Mouse (Mus musculus): ENCODE measurements around the gene Fam131a.
"Not testable (repeated sequence)": the region's sequence is repeated elsewhere in the genome, so short reads cannot be mapped to it uniquely, and the experiment has no call there.

Fam131a gene

GRCm38 (mm10) chr16:20693111-20693701 is at the start of gene Fam131a:
Gene Fam131a, plus strand, starts transcription at chr16:20693241.
- peak; percentile 56 for DNase-seq (ENCODE audit: extremely low read depth, insufficient read length, low spot score)

DNA sequence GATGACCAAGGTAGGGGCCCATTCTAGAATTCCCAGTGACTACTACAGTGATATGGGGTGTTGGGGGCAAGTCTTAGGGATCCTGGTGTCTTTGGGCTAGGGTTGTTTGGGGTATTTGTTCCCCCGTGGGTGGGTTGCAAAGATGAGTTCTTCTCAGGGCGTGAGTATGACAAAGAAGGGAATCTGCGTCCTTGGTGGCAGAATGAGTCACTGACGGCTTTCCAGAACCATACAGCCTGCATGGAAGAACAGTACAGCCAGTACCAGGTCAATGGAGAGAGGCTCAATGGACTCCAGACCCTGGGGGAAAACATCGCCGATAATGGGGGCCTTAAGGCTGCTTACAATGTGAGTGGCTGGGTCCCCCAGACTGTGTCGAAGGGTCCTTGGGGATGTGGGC is 49.1 kb upstream of the Fam131a start:
- no peak for DNase-seq (ENCODE audit: extremely low read depth, insufficient read length, low spot score)

DNA sequence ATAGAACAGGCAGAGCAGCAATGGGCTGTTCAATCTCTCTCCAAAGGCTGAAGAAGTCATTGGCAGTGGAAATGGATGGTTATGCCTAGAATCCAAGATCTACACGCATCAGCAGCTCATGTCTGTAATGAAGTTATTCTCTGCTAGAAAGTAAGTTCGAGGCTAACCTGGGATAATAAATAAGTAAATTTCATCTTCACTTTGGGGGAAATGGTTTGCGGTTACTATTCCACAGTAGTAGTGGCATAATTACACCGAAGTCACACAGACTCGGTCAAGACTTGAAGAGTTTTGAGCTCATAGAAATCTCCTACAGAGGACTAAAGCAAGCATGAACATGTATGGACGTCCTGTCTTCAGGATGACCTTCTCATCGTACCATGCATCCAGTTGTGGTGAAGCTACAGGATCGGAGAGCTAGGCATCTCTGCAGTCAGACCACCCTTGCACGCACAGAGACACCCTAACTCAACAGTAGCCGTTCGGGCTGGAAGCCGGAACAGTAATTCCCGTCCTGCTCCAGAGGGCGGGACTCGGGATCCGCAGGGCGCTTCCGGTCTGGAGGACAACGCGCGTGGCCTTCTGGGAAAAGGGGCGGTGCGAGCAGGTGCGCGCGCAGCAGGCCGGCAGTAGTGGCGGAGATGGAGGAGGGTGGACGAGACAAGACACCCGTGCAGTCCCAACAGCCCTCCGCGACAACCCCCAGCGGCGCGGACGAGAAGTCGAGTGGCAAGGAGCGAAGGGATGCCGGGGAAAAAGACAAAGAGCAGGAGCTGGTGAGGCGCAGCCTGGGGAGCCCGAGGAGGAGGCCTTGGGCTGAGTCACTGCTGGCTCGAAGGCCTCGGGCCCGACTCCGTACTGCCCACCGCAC is 41.7 kb upstream of the Fam131a start, which contains the start of gene Psmd2:
Gene Psmd2, plus strand, starts transcription at position 577 of the 871 bp plus-strand sequence.
- peak; percentile 95 for DNase-seq (ENCODE audit: extremely low read depth, insufficient read length, low spot score)

DNA sequence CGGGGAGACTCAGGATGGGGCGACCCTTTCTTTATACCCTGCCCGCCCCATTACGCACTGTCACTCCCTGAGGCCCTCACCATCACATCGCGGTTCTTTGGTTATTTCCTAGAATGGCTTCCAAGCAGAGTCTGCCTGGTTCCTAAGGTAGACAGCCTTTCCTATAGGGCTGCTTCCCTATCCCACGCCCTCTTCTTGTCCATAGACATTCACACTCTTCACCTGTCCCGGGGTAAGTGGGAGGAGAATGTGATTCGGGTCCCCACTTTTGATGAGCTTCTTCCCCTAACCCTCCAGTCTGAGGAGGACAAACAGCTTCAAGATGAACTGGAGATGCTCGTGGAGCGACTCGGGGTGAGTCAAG is 41.1 kb upstream of the Fam131a start:
- no peak for DNase-seq (ENCODE audit: extremely low read depth, insufficient read length, low spot score)

DNA sequence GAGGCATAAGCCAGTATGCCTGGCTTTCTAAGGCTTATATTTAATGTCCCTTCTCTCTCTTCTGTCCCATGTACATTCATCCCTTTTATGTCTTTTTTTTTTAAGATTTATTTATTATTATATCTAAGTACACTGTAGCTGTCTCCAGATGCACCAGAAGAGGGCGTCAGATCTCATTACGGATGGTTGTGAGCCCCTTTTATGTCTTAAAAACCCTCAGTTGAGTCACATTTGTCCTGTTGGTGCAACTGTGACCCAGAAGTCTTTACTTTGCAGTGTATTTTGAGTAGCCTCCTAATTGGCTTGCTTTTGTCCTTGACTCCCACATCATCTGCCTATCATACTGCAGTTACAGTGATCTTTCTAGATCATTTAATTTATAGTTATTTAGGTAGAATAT is 39.7 kb upstream of the Fam131a start:
- DNase-seq (ENCODE audit: extremely low read depth, insufficient read length, low spot score): no peak

- DNase-seq (ENCODE audit: extremely low read depth, insufficient read length, low spot score): no peak
Observed at GRCm38 (mm10) chr16:20657661-20658060, 35.4 kb upstream of the Fam131a start.

DNA sequence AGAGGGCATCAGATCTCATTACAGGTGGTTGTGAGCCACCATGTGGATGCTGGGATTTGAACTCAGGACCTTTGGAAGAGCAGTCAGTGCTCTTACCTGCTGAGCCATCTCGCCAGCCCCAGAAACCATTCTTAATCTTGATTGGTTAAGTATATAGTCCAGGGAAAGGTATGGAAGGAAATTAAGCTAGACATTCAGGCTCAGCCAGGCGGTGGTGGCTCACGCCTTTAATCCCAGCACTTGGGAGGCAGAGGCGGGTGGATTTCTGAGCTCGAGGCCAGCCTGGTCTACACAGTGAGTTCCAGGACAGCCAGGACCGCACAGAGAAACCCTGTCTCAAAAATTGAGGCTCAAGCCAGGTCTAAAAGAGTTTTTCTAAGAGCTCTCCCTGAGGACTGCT is 25.0 kb upstream of the Fam131a start, which contains the start of gene Eif4g1:
Gene Eif4g1, plus strand, starts transcription at position 301 of the 400 bp plus-strand sequence.
- DNase-seq (ENCODE audit: extremely low read depth, insufficient read length, low spot score): not testable (repeated sequence)

GRCm38 (mm10) chr16:20670291-20670690 is 22.8 kb upstream of the Fam131a start:
- DNase-seq (ENCODE audit: extremely low read depth, insufficient read length, low spot score): no peak

- DNase-seq (ENCODE audit: extremely low read depth, insufficient read length, low spot score): peak; percentile 40
Observed at GRCm38 (mm10) chr16:20671886-20672285, 21.2 kb upstream of the Fam131a start.

- DNase-seq (ENCODE audit: extremely low read depth, insufficient read length, low spot score): peak; percentile 99
Observed at GRCm38 (mm10) chr16:20672500-20672902, 20.5 kb upstream of the Fam131a start.

DNA sequence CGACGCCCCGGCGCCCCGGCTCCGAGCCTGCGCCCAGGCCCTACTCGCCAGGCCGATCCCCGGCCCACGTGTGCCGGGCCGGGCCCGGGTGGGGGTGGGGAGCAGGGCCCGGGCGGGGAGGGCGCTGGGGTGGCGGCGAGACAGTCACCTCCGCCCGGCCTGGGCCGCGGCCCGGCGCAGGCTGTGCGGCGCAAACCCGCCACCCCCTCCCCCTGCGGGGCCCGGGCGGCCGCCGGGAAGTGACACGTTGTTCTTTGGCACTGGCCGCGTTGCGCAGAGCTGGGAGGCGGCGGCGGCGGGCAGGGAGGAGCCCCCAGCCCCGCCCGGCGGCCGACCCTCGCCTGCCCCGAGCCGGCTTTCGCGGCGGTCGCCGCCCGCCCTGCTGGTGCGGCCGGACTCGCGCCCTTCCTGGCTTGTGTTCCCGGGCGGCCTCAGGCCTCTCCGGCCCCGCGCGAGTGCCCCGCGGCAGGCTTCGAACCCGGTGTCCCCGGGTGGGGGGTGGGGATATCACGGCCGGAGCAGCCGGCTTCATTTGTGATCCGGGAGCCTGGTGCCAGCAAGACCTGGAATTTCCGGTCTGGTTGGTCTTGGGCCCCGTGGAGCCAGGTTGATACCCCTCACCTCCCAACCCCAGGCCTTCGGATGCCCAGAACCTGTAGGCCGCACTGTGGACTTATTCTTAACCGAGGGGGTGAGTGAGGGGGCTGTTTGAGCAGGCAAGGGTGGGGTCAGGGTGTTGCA is 19.9 kb upstream of the Fam131a start:
- DNase-seq (ENCODE audit: extremely low read depth, insufficient read length, low spot score): peak; percentile 65

- peak; percentile 44 for DNase-seq (ENCODE audit: extremely low read depth, insufficient read length, low spot score)
Observed at GRCm38 (mm10) chr16:20673706-20674303, 19.2 kb upstream of the Fam131a start.

DNA sequence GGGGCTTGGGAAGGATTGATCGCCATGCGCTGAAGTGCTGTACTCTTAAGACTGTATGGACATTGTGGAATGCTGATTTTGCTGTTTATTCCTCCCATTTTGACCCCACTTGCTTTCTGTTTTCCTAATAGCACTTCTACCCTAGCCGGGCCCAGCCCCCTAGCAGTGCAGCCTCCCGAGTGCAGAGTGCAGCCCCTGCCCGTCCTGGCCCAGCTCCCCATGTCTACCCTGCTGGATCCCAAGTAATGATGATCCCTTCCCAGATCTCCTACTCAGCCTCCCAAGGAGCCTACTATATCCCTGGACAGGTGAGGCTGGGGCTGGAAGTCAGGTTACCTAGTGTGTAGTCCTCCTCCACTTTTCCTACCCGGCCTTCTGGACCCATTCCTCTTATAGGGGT is 17.8 kb upstream of the Fam131a start:
- DNase-seq (ENCODE audit: extremely low read depth, insufficient read length, low spot score): no peak

DNA sequence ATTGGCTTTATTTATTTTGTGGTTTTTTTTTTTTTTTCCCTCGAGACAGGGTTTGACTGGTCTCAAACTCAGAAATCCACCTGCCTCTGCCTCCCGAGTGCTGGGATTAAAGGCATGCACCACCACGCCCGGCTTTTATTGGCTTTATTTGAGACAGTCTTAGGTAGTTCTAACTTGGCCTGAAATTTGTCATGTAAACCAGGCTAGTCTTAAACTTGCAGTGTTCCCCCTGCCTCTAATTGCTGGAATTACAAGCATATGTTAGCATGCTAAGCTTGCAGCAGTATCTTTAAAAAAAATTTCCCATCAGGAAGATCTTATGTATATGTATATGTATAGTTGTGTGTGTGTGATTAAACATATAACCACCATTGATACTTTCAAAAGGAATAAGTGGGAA is 16.3 kb upstream of the Fam131a start:
- no peak for DNase-seq (ENCODE audit: extremely low read depth, insufficient read length, low spot score)

DNA sequence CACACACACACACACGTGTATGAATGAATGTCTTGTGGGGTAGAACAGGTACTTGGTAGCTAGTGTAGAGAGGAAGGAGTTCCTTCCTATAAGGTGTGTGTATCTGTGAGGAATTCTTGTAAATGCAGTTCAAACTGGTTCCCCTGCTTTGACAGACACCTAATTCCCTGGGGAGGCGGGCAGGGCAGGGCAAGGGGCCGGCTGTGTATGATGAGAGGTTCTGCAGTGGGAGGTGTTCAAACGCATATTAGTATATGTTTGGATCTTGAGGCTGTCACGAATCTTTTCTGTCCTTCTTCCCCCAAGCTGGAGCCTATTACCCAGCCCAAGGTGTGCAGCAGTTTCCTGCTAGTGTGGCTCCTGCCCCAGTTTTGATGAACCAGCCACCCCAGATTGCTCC is 15.7 kb upstream of the Fam131a start:
- no peak for DNase-seq (ENCODE audit: extremely low read depth, insufficient read length, low spot score)

DNA sequence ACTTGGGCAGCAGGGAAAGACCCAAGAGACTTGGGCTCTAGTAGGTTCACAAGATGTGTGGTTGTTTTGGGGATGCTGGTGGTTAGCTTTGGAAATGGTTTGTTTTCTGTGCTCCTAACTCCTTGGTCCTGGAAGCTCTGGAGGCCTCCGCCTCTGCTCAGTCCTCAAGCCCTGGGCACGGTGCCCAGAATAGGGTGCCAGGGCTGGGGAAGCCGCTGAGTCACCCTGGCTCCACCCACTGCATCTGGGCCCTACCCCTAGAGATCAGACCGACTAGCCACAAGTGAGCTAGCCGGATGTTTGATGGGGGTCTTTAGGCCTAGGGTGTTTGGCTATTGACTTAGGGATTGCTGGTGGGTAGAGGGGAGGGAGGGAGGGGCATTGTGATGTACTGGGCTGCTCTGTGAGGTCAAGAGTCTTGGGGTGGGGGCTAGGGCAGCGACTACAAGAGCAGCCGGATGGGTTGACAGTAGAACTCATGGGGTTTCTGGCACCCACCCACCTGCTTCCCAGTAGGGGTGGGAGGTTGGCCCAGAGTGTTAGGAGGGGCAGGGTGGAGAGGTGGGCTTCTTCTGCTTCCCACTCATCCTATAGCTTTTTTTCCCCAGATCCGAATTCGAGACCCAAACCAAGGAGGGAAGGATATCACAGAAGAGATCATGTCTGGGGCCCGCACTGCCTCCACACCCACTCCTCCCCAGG is 14.9 kb upstream of the Fam131a start:
- DNase-seq (ENCODE audit: extremely low read depth, insufficient read length, low spot score): peak; percentile 94

GRCm38 (mm10) chr16:20690774-20691173 is 2.3 kb upstream of the Fam131a start:
- DNase-seq (ENCODE audit: extremely low read depth, insufficient read length, low spot score): no peak

DNA sequence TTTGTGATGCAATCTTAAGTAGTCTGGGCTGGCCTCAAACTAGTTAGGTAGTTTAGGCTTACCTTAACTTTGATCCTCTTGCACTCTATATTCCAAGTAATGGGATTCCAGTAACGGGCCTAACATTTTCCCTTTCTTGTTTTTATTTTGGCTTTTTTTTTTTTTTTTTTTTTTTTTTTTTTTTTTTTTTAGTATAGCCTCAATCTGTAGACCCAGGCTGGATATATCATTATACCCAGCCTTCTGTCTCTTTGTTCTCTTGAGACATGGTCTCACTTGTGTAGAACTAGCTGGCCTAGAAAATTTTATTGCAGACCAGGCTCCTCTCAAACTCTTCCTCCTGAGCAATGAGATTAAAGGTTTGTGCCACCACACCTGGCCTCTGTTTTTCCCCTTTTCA is 1.4 kb upstream of the Fam131a start:
- DNase-seq (ENCODE audit: extremely low read depth, insufficient read length, low spot score): no peak

DNA sequence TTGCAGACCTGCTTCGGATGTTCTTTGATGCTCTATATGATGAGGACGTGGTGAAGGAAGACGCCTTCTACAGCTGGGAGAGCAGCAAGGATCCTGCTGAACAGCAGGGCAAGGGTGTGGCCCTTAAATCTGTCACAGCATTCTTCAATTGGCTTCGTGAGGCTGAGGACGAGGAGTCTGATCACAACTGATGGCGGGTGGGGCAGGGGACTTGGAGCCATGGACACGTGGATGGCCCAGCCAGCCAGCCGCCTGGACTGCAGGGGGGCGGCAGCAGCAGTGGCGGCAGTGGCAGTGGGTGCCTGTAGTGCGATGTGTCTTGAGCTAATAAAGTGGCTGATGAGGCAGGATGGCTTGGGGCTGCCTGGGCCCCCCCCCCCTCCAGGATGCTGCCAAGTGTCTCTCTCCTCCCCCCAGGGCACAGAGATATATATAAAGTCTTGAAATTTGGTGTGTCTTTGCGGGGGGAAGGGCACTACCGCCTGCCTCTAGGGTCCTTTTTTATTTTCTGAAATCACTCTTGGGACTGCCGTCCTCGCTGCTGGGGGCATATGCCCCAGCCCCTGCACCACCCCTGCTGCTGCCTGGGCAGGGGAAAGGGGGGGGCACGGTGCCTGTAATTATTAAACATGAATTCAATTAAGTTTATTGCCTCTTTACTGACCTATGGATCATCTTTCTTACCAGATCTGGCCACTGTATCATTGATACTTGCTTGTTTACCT is 638 bp upstream of the Fam131a start:
- no peak for DNase-seq (ENCODE audit: extremely low read depth, insufficient read length, low spot score)

- no peak for DNase-seq (ENCODE audit: extremely low read depth, insufficient read length, low spot score)
Observed at GRCm38 (mm10) chr16:20694781-20695180, 1.7 kb downstream of the Fam131a start.
